Mouse (Mus musculus) thymus, postnatal 25 days (tissue): ENCODE results near the gene Gm42372.

Experiments
- DNase-seq: peaks from one replicate; pipeline ENCODE4 v3.0.0; 2022

Gene Gm42372

GRCm38 (mm10) chr7:17009326-17010009 is 26.6 kb downstream of the Gm42372 start:
- DNase-seq: peak; percentile 74

DNA sequence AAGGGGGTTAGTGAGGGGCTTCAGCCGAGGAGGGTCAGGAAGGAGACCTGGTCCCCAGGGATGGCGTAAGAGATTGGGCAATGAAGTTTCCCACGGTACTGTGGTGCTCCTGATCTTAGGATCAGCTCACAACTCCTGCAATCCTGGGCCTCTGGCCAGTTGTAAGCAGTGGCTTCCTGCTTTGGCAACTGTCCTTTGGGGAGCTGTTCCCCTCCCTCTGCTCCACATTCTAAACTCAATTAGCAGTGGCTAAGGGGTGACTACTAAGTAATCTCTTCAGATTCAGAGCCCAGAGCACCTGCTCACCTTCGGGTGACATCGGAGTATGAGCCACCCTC is 27.1 kb downstream of the Gm42372 start:
- DNase-seq: no peak

DNA sequence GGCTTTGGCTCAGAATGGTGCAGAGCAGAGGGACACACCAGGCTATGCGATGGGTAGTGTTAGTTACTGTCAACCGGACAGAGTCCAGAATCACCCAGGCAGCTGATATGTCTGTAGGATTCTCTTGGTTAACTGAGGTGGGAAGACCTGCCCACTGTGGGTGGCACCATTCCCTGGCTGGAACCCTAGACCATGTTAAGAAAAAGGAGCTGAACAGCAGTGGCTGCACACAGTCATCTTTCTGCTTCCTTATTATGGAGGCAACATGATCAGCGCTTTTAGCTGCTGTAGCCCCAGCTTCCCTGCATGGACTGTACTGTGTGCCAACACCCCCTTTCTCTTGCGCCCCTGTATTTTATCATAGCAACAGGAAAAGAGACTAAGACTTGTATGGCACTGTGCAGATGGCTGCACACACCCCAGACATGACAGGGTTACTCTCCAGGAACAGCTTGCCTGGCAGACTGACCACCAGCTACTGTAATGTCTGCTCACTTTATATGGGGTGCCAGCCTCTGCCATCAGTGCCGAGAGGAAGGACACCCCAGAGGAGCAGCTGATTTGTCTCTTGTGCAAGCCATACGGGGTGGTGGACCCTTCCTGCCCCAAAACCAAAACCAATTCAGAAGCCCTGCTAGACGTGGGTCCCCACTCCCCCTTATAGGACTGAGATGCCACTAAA is 29.2 kb downstream of the Gm42372 start:
- no peak for DNase-seq

GRCm38 (mm10) chr7:17015381-17015780 is 32.5 kb downstream of the Gm42372 start:
- DNase-seq: no peak

DNA sequence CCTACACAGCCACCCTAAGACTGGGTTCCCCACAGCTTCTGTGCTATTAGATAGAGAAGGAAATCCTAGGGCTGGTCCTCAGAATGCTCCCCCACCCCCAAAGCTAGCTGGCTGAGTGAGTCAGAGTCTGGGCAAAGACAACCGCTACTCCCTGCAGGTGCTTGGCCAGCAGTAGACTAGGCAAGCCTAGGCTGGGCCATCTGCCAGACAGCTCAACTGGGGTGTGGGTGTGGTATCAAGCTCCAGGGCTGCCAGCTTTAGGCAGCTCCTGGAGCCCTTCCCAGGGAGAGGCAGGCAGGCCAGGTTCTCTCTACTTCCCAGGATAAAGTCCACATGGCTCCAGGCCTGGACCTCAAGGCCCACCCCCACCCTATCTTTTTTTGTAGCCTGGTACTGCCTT is 34.1 kb downstream of the Gm42372 start:
- peak; percentile 39 for DNase-seq

GRCm38 (mm10) chr7:17017921-17018320 is 35.0 kb downstream of the Gm42372 start:
- no peak for DNase-seq

DNA sequence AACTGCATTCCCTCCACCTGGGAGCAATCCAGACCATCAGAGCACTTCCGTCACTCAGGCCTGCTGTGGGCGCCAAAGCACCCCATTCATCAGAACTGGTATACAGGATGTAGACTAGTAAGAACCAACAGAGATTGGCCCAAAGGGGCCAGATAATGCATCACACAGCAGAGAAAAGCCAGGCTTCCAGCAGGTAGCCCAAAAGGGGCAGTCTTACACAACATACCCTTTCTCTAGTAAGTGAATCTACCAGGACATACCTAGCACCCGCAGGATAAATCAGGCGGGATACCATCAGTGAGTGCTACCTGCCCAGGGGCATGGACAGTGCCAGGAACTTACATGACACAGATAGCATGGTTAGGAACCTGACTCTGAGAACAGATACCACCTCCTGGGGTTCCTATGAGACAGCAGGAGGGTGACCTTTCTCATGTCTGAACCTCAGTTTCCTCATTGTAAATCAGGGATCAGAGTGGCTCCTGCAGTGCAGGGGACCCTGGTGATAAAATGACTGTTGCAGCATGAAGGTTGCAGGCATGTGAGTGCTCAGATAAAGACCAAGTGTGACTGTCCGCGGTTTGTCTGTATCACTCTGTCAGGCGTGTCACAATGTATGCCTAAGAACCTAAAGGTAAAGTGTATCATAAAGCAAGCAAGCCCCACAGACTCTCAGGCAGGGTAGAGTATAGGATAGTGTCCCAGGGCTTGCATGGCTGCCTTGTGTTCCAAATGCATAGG is 36.7 kb downstream of the Gm42372 start:
- no peak for DNase-seq

DNA sequence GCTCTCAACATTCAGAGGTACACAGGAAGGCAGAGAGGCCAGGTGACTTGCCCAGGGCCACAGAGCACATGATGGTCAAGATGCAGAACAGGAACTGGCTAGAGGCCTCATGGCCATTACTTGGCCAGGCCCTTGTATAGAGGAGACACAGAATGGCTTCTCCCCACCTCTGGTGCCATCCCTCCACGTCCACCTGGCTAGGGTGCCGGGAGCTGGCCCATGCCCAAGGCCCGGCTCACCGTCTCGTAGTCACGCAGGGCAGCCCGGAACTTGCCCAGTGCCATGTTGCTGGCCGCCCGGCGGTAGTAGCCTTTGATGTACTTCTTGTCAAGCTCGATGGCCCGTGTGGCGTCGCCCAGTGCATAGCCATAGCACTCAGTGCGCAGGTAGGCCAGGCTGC is 39.3 kb downstream of the Gm42372 start:
- DNase-seq: no peak

DNA sequence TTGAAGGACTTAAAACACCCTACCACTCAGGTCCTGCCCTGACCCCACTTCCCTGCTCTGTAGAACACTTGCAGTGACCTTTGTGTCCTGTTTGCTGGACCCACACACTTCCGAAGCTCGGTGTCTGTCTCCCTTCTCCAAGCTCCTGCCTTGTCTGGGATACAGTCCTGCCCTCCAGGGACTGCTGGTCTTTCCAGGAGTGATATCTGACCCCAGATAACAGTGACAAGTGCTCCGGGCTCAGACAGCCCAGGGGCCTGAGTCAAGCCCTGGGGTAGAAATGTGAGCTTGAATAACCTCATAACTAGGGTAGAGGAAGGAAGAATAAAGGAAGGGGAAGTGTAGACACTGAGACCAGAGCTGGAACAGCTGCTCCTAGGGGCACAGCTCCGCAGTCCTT is 40.8 kb downstream of the Gm42372 start:
- no peak for DNase-seq

- DNase-seq: no peak
Measured at GRCm38 (mm10) chr7:17024141-17024540, 41.3 kb downstream of the Gm42372 start.

GRCm38 (mm10) chr7:17024814-17025504 is 42.1 kb downstream of the Gm42372 start:
- DNase-seq: peak; percentile 64

DNA sequence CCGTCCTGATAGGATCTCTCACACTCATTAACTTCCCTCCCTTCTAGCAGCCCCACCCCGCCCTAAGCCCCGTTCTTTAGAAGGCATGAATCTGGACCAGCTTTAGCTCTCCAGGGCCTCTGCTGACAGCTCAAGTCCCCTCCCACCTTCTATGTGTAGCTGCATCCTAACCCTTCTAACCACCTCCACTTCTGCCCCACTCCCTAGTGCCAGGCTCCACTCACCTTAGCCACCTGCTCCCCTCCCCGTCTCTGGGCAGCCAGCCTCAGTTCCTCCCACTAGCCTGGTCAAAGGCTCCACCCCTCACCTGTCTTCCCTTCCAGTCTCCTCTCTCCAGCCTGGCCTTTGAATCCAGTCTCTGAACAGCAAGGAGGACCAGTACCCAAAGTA is 42.6 kb downstream of the Gm42372 start:
- DNase-seq: no peak

DNA sequence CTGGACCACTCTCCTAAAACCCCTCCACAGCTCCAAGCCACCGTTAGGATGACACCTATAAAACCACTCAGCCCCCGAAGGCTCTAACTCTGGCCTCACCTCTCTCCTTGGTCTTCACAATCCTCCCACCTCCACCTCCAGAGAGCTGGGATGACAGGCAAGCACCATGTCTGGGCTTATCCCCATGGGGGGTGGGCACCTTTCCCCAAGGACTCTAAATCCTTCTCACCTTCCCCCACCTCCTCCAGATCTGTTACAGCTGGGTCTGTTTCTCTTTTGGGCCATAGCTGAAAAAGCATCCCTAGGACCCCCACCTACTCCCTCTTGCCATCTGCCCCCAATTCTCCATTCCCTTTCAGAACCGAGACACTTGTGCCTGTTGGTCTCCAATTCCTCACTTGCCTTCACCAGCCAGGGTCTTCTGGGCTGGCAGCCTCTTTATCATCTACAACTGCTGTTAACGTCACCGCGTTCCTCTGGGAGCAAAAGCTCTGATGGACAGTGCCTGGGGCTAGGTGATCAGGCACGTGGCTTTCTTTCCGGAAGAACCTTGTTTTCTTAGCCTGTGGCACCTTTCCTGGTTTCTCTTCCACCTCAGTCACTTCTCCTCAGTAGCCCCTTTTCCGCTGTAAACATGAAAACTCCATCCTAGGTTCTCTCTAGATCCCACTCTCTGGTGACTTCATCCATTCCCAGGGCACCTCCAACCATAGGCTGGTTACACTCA is 43.2 kb downstream of the Gm42372 start:
- no peak for DNase-seq

DNA sequence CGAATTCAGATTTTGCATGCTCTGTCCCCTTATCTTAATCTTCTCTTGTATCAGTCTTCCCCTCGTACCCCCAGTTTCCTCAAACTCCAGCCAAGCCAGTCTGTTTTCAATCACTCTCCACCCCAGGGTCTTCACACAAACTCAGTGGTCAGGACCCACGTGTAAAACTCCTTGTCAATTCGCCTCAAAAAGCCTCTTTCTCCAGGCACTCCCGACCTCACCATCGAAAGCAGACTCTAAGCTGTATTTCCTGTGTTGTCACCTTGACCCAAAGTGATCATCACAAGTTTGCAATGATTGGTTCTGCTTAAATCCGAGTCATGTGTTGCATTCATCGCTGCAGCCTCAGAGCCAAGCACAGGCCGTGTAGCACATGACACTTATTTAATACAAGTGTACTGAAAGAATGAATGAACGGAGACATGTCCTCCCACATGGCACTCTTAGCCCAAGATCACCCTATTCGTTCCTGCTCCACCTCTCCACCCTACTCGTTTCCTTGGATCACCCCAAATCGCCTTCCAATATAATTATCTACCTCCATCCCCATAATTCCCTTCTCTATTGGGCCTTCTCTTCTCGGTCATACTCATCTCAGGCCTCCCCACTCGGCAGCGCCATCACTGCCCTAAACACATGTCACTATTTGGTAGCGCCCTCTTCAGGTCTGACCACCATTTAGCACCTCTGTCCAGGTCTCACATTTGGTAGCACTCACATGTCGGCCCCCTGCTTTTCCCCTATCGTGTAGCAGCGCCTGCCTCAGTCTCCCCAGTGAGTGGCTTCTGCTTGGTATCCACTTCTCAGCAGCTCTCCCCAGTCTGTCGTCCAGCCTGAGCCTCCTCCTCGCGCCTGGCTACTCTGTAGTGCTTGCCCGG is 44.1 kb downstream of the Gm42372 start:
- DNase-seq: peak; percentile 57

GRCm38 (mm10) chr7:17027588-17028343 is 44.9 kb downstream of the Gm42372 start, which contains the start of gene Ppp5c:
Gene Ppp5c (minus strand): TSS chr7:17027924.
- DNase-seq: peak; percentile 81

DNA sequence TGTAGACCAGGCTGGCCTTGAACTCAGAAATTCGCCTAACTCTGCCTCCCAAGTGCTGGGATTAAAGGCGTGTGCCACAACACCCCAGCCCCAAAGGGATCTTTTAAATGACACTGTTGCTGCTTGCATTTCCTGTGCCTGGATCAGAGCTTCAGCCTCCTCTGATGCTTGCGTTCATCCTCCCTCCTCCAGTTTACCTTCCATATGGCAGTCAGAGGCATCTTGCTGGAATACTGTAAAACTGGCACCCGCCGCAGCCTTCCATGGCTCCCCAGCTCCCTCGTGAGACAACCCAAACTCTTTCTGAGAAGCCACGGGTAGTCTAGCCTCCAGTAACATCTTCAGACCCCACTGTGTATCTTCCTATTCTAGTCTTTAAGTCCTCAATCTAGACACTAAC is 46.0 kb downstream of the Gm42372 start:
- DNase-seq: no peak

GRCm38 (mm10) chr7:17030239-17030638 is 47.4 kb downstream of the Gm42372 start:
- no peak for DNase-seq
